Mouse (Mus musculus) heart, postnatal 0 days (tissue): Measurements from ENCODE around the gene Pigk. TPM values are rescaled to one million over a fixed set of nuclear protein-coding genes. Genes with fewer than 3 reads are reported as not detected.

Experiments used
- ATAC-seq: fragments of 200-750 bp; cut with Nextera tagmentation; 2 replicates; pipeline ENCODE4 v1.8.0; 2017; ENCODE audit warnings: low read depth, moderate number of reproducible peaks, moderate library complexity; ENCODE audit not compliant: insufficient read depth
- DNase-seq: peaks from one replicate; pipeline ENCODE4 v3.0.0-alpha.2; 2016; ENCODE audit warnings: low spot score
- H3K27ac ChIP-seq: fragments of 300-500 bp; sonication (generic); 2 replicates; pipeline ENCODE4 v1.5.1; 2014; ENCODE audit warnings: low read depth, mild to moderate bottlenecking
- H3K27me3 ChIP-seq: fragments of 300-500 bp; sonication (generic); 2 replicates; pipeline ENCODE4 v1.6.1; 2014; ENCODE audit warnings: low read length, mixed read lengths; ENCODE audit not compliant: control insufficient read depth, insufficient read depth
- H3K36me3 ChIP-seq: fragments of 300-500 bp; sonication (generic); replicated peaks from 2 replicates; pipeline ENCODE4 v1.6.1; 2014; ENCODE audit warnings: low read length, mixed read lengths; ENCODE audit not compliant: control insufficient read depth, insufficient read depth
- H3K4me1 ChIP-seq: fragments of 300-500 bp; sonication (generic); 2 replicates; pipeline ENCODE4 v1.6.1; 2014; ENCODE audit warnings: antibody characterized with exemption; ENCODE audit not compliant: control insufficient read depth, insufficient read depth
- H3K4me2 ChIP-seq: fragments of 300-500 bp; sonication (generic); 2 replicates; pipeline ENCODE4 v1.6.1; 2014; ENCODE audit warnings: low read depth, mild to moderate bottlenecking, low read length, moderate library complexity
- H3K4me3 ChIP-seq: fragments of 300-500 bp; sonication (generic); 2 replicates; pipeline ENCODE4 v1.5.1; 2014; ENCODE audit warnings: low read depth, low read length
- H3K9ac ChIP-seq: fragments of 300-500 bp; sonication (generic); replicated peaks from 2 replicates; pipeline ENCODE4 v1.6.1; 2014; ENCODE audit warnings: low read depth, low read length, mixed read lengths
- H3K9me3 ChIP-seq: fragments of 300-500 bp; sonication (generic); replicated peaks from 2 replicates; pipeline ENCODE4 v1.6.1; 2016; ENCODE audit warnings: low read length; ENCODE audit not compliant: control insufficient read depth
- CTCF ChIP-seq: IDR thresholded peaks from 2 replicates; pipeline ENCODE4 v1.5.1; 2016; ENCODE audit warnings: antibody characterized with exemption, control low read depth, low read depth
- EP300 ChIP-seq: IDR thresholded peaks from 2 replicates; pipeline ENCODE4 v1.6.1; 2016; ENCODE audit warnings: antibody characterized with exemption, low read depth
- WGBS: fragments of 180-500 bp; shearing (Covaris S2); extraction: QIAGEN DNeasy Blood & Tissue Kit; methylation state at CpG from one replicate; pipeline ENCODE4 v1.1.7; 2014; 5-methylcytosine and 5-hydroxymethylcytosine counted together
- polyA plus RNA-seq: library from polyadenylated mRNA; unstranded; fragments of >200 nt; fragmentation: Nextera tagmentation; extraction: Ambion mirVana; gene quantifications from 2 replicates; pipeline ENCODE4 v1.2.1, GENCODE M21; 2015
- total RNA-seq: library from RNA; depleted of rRNA; stranded (reverse); fragments of >200 nt; gene quantifications from 2 replicates; pipeline ENCODE4 v1.2.3, GENCODE M21; 2014; ENCODE audit warnings: low replicate concordance

Pigk gene
- total and polyA plus RNA-seq, 2 experiments from 2014 or later = 17.8 to 28.4 TPM

GRCm38 (mm10) chr3:152872054-152872453 is 158.2 kb downstream of the Pigk start:
- H3K4me2 ChIP-seq = no peak overlapping the region
- H3K9me3 ChIP-seq = no peaks in the 10 kb centered on the region
- no peaks in the 10 kb centered on the region for H3K27me3 ChIP-seq
- no peak for ATAC-seq
- H3K27ac ChIP-seq = no peak overlapping the region
- DNase-seq = no peak
- TF ChIP-seq CTCF (no peak), EP300 (no peak)
- no peak overlapping the region for H3K4me3 ChIP-seq
- 89% methylated on average over 12 of the region's 12 CpGs for WGBS
- no peaks in the 10 kb centered on the region for H3K4me1 ChIP-seq
- no peak overlapping the region for H3K9ac ChIP-seq
- no peaks in the 10 kb centered on the region for H3K36me3 ChIP-seq

- Histone ChIP-seq H3K36me3 (no peaks in the 10 kb centered on the region), H3K9me3 (no peaks in the 10 kb centered on the region), H3K4me2 (no peak overlapping the region), H3K4me1 (no peaks in the 10 kb centered on the region), H3K4me3 (no peak overlapping the region), H3K9ac (no peak overlapping the region), H3K27me3 (no peaks in the 10 kb centered on the region), H3K27ac (no peak overlapping the region)
- no peak for ATAC-seq
- 66% methylated on average over 6 of the region's 6 CpGs for WGBS
- no peak for DNase-seq
- no peak for TF ChIP-seq CTCF
- no peak for TF ChIP-seq EP300
Observed at GRCm38 (mm10) chr3:152872596-152872995, 158.7 kb downstream of the Pigk start.

DNA sequence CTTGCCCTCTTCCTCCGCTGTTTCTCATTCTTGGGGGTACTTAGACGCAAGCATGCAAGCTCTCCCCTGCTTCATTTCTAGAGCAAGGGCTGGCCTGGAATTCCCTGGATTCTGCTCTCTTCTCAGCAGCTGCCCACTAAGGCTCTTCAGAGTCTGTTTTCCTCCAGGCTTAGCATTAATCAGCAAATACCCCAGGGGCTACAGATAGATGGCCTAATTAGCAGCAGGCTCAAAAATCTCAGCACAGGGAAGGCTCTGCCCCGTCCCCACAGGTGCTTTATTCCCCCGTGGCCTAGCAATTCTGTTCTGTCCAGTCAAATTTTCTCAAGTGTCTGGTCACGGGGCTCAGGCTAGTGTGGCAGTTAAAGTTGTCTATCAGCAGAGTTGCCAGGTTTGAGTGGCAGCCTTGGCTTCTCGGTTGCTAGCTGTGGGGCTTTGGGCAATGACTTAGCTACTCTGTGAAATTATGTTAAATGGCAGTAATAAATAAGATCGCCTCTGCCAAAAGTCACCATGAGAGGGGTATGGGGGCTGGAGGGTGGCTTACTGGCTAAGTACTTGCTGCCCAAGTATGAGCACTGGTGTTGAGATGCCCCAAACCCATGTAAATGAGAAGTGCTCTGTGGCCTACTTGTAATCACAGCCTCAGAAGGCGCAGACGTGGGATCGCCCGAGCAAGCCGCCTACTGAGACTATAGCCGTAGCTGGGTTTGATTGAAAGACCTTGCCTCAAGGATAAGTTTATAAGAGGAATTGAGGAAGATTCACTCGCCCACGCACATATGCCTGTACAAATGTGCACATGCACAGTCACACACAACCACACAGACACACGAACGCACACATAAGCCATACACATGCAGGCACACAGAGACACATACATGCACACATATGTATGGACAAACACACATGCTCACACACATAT is 160.8 kb downstream of the Pigk start:
- no peaks in the 10 kb centered on the region for H3K9me3 ChIP-seq
- no peak overlapping the region for H3K27ac ChIP-seq
- TF ChIP-seq CTCF = no peak
- no peak overlapping the region for H3K9ac ChIP-seq
- H3K36me3 ChIP-seq = no peaks in the 10 kb centered on the region
- H3K4me1 ChIP-seq = no peaks in the 10 kb centered on the region
- DNase-seq (no peak), ATAC-seq (no peak)
- no peaks in the 10 kb centered on the region for H3K27me3 ChIP-seq
- H3K4me3 ChIP-seq = no peak overlapping the region
- H3K4me2 ChIP-seq = no peak overlapping the region
- 83% methylated on average over 17 of the region's 17 CpGs for WGBS

DNA sequence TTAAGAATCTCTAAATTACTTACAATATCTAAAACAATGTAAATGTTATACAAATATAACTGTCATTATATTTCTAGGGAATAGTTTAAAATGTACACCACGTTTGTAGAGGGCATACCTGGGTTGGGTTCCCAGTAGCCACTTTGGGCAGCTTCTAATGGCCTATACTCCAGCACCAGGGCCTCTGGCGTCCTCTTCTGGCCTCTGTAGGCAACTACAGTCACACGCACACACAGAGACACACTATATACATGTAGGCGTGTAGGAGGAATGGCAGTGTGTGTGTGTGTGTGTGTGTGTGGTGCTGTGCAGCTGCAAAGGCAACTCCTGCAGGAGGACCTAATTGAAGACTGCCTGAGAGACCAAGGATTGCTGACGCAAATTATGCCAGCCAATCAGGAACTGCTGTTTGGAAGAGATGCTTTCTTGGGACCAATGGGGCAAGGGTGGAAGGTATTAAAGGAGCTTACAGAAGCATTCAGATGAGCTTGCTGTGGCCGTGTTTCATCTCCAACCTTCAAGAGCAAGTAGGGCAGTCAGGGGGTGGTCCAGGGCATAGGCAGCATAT is 161.9 kb downstream of the Pigk start:
- no peaks in the 10 kb centered on the region for H3K9me3 ChIP-seq
- no peak overlapping the region for H3K4me2 ChIP-seq
- no peaks in the 10 kb centered on the region for H3K27me3 ChIP-seq
- WGBS = 83% methylated on average over 6 of the region's 6 CpGs
- H3K4me1 ChIP-seq = no peaks in the 10 kb centered on the region
- no peak overlapping the region for H3K4me3 ChIP-seq
- no peaks in the 10 kb centered on the region for H3K36me3 ChIP-seq
- H3K9ac ChIP-seq = no peak overlapping the region
- DNase-seq = no peak
- no peak for ATAC-seq
- TF ChIP-seq EP300 (no peak), CTCF (no peak)
- no peak overlapping the region for H3K27ac ChIP-seq

DNA sequence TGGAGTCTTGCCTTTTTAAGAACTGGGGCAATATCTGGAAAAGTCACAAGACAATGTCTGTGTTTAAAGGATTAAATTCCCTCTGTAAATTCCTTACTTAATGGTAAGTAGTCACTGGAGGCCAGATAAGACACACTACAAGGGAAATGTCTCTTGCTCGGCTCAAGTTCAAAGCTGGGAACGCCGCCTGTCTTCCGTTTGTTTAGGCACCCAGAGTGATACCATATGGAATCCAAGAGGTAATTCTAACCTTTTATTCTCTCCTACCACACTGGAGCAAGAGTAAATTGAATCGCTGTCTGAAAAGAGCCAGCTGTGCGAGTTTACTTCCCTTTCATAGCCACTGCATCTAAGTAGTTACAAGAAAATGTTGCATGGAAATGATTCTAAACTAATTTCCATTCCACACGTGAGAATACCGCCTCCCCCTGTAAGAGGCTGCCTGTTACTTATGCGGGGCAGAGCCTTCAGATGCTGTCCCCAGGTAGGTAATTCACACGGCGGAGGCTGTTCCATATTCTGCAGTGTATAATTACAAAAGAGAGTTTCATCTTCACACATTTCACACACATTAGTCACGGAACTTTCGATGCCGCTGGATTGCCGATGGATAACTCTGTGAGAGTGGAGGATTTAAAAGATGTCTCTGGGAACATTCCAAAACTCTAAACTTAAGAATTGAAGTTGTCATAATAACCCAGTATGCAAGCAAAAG is 166.4 kb downstream of the Pigk start:
- WGBS = 63% methylated on average over 15 of the region's 15 CpGs
- Histone ChIP-seq H3K4me1 (peaks cover 7% of the 10 kb centered on the region; the same call in 1 of the 2 replicates), H3K27ac (no peak overlapping the region), H3K4me3 (no peak overlapping the region), H3K27me3 (no peaks in the 10 kb centered on the region), H3K4me2 (no peak overlapping the region), H3K9me3 (no peaks in the 10 kb centered on the region), H3K36me3 (no peaks in the 10 kb centered on the region), H3K9ac (no peak overlapping the region)
- DNase-seq (no peak), ATAC-seq (no peak)
- TF ChIP-seq EP300 (no peak), CTCF (no peak)
